Mouse (Mus musculus) lung, postnatal 0 days (tissue): Measurements from ENCODE around the gene Olfr1066. TPM values are rescaled to one million over a fixed set of nuclear protein-coding genes. Genes with fewer than 3 reads are reported as not detected.
"Not testable (repeated sequence)": the region's sequence is repeated elsewhere in the genome, so short reads cannot be mapped to it uniquely, and the experiment has no call there.

ENCODE experiments used
- ATAC-seq: fragments of 200-750 bp; cut with Nextera tagmentation; 2 replicates; pipeline ENCODE4 v1.8.0; 2017; ENCODE audit warnings: moderate library complexity
- DNase-seq: peaks from one replicate; pipeline ENCODE4 v3.0.0-alpha.2; 2016; ENCODE audit warnings: low spot score
- H3K27ac ChIP-seq: fragments of 300-500 bp; sonication (generic); 2 replicates; pipeline ENCODE4 v1.5.1; 2014; ENCODE audit warnings: antibody characterized with exemption, mild to moderate bottlenecking, low read length, mixed read lengths
- H3K27me3 ChIP-seq: fragments of 300-500 bp; sonication (generic); replicated peaks from 2 replicates; pipeline ENCODE4 v1.6.1; 2014; ENCODE audit warnings: low read length, mixed read lengths; ENCODE audit not compliant: insufficient read depth
- H3K36me3 ChIP-seq: fragments of 300-500 bp; sonication (generic); 2 replicates; pipeline ENCODE4 v1.6.1; 2014; ENCODE audit warnings: low read length, mixed read lengths; ENCODE audit not compliant: insufficient read depth
- H3K4me1 ChIP-seq: fragments of 300-500 bp; sonication (generic); 2 replicates; pipeline ENCODE4 v1.6.1; 2014; ENCODE audit warnings: antibody characterized with exemption, low read depth, low read length, mixed read lengths; ENCODE audit not compliant: insufficient read depth
- H3K4me2 ChIP-seq: fragments of 300-500 bp; sonication (generic); replicated peaks from 2 replicates; pipeline ENCODE4 v1.6.1; 2014; ENCODE audit warnings: low read depth, mild to moderate bottlenecking, low read length, moderate library complexity, mixed read lengths
- H3K4me3 ChIP-seq: fragments of 300-500 bp; sonication (generic); 2 replicates; pipeline ENCODE4 v1.5.1; 2014; ENCODE audit warnings: low read depth, low read length
- H3K9ac ChIP-seq: fragments of 300-500 bp; sonication (generic); replicated peaks from 2 replicates; pipeline ENCODE4 v1.6.1; 2014; ENCODE audit warnings: low read depth, mild to moderate bottlenecking
- H3K9me3 ChIP-seq: fragments of 300-500 bp; sonication (generic); 2 replicates; pipeline ENCODE4 v1.6.1; 2016; ENCODE audit warnings: low read length, mixed read lengths
- CTCF ChIP-seq: IDR thresholded peaks from 2 replicates; pipeline ENCODE4 v1.5.1; 2016; ENCODE audit warnings: antibody characterized with exemption, mild to moderate bottlenecking
- EP300 ChIP-seq: IDR thresholded peaks from 2 replicates; pipeline ENCODE4 v1.6.1; 2016; ENCODE audit warnings: antibody characterized with exemption, mild to moderate bottlenecking, control low read depth
- WGBS: fragments of 180-500 bp; shearing (Covaris S2); extraction: QIAGEN DNeasy Blood & Tissue Kit; methylation state at CpG from one replicate; pipeline ENCODE4 v1.1.7; 2014; 5-methylcytosine and 5-hydroxymethylcytosine counted together
- polyA plus RNA-seq: library from polyadenylated mRNA; unstranded; fragments of >200 nt; fragmentation: Nextera tagmentation; extraction: Ambion mirVana; gene quantifications from 2 replicates; pipeline ENCODE4 v1.2.1, GENCODE M21; 2015

Olfr1066 gene
- not detected in 2 replicates for polyA plus RNA-seq

DNA sequence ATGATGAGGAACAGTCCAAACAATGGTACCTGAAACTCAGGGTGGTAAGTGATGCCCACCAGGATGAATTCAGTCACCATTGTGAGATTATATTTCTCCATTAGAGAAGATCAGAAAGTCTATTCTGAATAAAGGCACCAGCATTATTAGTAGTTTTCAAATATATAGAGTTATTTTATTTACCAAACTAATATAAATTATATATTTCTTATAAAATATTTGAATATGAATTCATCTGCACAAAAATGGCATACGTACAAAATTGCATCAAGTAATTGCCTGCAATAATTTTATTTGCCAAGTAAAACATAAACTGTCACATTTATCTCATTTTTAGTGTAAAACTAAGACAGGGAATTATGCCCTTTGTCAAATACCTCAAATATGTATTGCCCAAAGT lies at the start of gene Olfr1066:
Gene Olfr1066 (minus strand): TSS at position 101 of the 400 bp plus-strand sequence.
- Histone ChIP-seq H3K9me3 (no peaks in the 10 kb centered on the region), H3K27me3 (no peaks in the 10 kb centered on the region), H3K9ac (no peak within 1 kb of the TSS), H3K4me3 (no peak within 1 kb of the TSS), H3K4me2 (no peak within 1 kb of the TSS), H3K36me3 (no peaks in the 10 kb centered on the region), H3K4me1 (no peaks in the 10 kb centered on the region), H3K27ac (no peak within 1 kb of the TSS)
- no peak for ATAC-seq
- no peak for TF ChIP-seq CTCF
- TF ChIP-seq EP300: no peak
- no peak for DNase-seq
- WGBS: 65% methylated on average over 1 of the region's 1 CpGs

- Histone ChIP-seq H3K9me3 (no peaks in the 10 kb centered on the region), H3K27ac (no peak within 1 kb of the TSS), H3K9ac (no peak within 1 kb of the TSS), H3K4me3 (no peak within 1 kb of the TSS), H3K4me1 (no peaks in the 10 kb centered on the region), H3K36me3 (no peaks in the 10 kb centered on the region), H3K4me2 (no peak within 1 kb of the TSS), H3K27me3 (no peaks in the 10 kb centered on the region)
- 39% methylated on average over 1 of the region's 1 CpGs for WGBS
- TF ChIP-seq EP300: no peak
- TF ChIP-seq CTCF: no peak
- DNase-seq: no peak
- ATAC-seq: no peak
These were observed 31.2 kb upstream of the Olfr1066 start, which contains the start of gene Olfr228 for GRCm38 (mm10) chr2:86487286-86487685. Gene Olfr228 (minus strand): TSS chr2:86487386.

DNA sequence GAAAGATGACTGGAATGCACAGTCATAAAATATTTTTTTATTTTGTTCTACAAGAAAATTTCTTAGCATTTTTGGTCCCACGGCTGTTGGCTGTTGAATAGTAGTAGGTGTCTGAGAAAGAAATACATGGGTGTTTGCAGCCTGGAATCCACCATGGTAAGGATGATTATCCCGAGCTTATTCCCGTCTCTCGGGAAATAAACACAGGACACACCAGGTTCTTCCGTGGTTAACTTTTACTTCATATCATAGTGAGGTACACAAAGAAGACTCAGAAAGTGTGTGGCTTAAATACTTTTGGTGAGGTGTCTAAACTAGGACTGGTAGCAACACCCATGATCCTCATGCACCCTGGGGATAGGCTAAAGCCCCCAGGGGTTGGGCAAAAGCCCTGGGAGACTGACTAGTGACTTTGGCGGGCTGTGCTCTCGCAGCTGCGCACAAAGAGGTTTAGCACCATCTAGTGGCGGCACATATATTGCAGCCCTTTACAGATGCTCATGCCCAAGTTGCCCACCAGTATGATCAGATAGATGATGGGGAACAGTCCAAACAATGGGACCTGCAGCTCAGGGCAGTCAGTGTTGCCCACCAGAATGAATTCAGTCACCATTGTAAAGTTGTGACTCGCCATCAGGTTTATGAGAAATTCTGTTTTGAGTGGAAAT lies 8.5 kb upstream of the Olfr1066 start:
- H3K9me3 ChIP-seq: no peaks in the 10 kb centered on the region
- peak; percentile 9 for DNase-seq

DNA sequence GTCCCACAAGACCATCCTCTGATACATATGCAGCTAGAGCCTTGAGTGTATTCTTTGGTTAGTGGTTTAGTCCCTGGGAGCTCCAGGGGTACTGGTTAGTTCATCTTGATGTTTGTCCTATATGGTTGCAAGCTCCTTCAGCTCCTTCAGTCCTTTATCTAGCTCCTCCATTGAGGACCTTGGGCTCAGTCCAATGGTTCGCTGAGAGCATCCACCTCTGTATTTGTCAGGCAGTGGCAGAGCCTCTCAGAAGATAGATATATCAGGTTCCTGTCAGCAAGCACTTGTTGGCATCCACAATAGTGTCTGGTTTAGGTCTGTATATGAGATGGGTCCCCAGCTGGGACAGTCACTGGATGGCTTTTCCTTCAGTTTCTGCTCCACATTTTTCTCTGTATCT lies 4.4 kb upstream of the Olfr1066 start:
- no peaks in the 10 kb centered on the region for H3K27me3 ChIP-seq
- WGBS: 69% methylated on average over 1 of the region's 1 CpGs
- H3K27ac ChIP-seq: no peak overlapping the region
- no peak overlapping the region for H3K4me3 ChIP-seq
- ATAC-seq (no peak), DNase-seq (no peak)
- H3K4me1 ChIP-seq: no peaks in the 10 kb centered on the region
- H3K9ac ChIP-seq: no peak overlapping the region
- H3K9me3 ChIP-seq: no peaks in the 10 kb centered on the region
- no peaks in the 10 kb centered on the region for H3K36me3 ChIP-seq
- no peak for TF ChIP-seq CTCF
- TF ChIP-seq EP300: no peak
- H3K4me2 ChIP-seq: no peak overlapping the region

More for the DNA sequence above, 8.5 kb upstream of the Olfr1066 start:
- no peak overlapping the region for H3K4me3 ChIP-seq
- no peak overlapping the region for H3K9ac ChIP-seq
- TF ChIP-seq CTCF: peak; percentile 73
- no peak for TF ChIP-seq EP300
- H3K36me3 ChIP-seq: no peaks in the 10 kb centered on the region
- no peaks in the 10 kb centered on the region for H3K27me3 ChIP-seq
- no peaks in the 10 kb centered on the region for H3K4me1 ChIP-seq
- H3K4me2 ChIP-seq: no peak overlapping the region
- WGBS: 26% methylated on average over 10 of the region's 10 CpGs
- ATAC-seq: no peak
- no peak overlapping the region for H3K27ac ChIP-seq

- not testable (repeated sequence) for H3K9ac ChIP-seq, DNase-seq, H3K4me2 ChIP-seq, H3K4me1 ChIP-seq, H3K9me3 ChIP-seq, H3K4me3 ChIP-seq, H3K27ac ChIP-seq, H3K36me3 ChIP-seq, ATAC-seq, H3K27me3 ChIP-seq
- no CpG with 5 or more reads among the region's 1 CpGs for WGBS
These were observed 5.6 kb downstream of the Olfr1066 start, which contains the start of gene Olfr1065 for GRCm38 (mm10) chr2:86450491-86450890. Gene Olfr1065 (minus strand): TSS chr2:86450591.

DNA sequence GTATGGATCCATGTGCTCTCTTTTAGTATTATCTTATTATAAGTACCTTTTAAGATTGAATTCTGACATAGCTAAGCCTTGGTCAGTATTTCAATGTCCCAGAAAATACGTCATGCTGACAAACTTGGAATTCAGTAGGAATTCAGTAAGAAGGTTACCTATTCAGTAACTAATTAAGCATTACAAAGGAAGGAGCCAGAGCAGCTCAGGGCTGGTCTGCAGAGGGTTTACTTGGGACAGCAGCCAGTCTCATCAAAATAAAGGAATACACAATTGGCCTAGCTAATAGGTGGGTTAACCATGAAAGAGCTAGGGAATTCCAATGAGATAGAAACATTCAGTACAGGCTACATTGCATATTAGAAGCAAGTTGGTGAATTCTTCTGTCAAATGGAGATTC lies 14.0 kb downstream of the Olfr1066 start:
- H3K27ac ChIP-seq, H3K9me3 ChIP-seq, H3K4me3 ChIP-seq, H3K9ac ChIP-seq, DNase-seq, ATAC-seq, H3K36me3 ChIP-seq, H3K4me2 ChIP-seq, H3K27me3 ChIP-seq, H3K4me1 ChIP-seq: not testable (repeated sequence)
- WGBS: 62% methylated on average over 1 of the region's 1 CpGs

DNA sequence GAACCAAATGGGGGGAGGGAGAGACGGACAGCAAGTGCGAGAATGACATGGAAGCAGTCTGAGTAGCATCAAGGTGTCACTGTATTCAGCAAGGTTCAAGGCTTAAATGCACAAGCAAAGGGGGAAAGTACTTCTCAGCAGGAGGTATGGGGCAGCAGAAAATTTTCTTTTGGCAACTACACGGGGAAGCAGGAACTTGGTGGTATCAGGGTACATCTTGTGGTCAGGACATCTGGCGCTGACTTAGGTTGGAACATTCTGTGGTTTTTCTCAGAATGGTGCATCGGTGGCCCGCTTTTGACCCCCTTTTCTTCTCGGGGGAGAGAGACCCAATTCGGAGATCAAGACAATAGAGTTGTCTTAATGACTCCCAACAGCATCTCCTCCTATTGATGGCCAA lies 27.6 kb downstream of the Olfr1066 start:
- H3K4me3 ChIP-seq, H3K9ac ChIP-seq, ATAC-seq, H3K36me3 ChIP-seq, H3K27ac ChIP-seq, H3K4me2 ChIP-seq, H3K4me1 ChIP-seq, H3K27me3 ChIP-seq, DNase-seq, H3K9me3 ChIP-seq: not testable (repeated sequence)
- WGBS: 82% methylated on average over 8 of the region's 8 CpGs

- not testable (repeated sequence) for H3K27me3 ChIP-seq, ATAC-seq, H3K9ac ChIP-seq, H3K4me2 ChIP-seq, H3K27ac ChIP-seq, DNase-seq, H3K9me3 ChIP-seq, H3K36me3 ChIP-seq, H3K4me1 ChIP-seq, H3K4me3 ChIP-seq
These were observed 29.4 kb downstream of the Olfr1066 start, which contains the start of gene Olfr1062 for GRCm38 (mm10) chr2:86426649-86427048. Gene Olfr1062 (minus strand): TSS chr2:86426749.
